Mouse (Mus musculus) G1E (cell line): Measurements from ENCODE around the gene Arfip1.

Experiments
- CTCF ChIP-seq: IDR thresholded peaks from 2 replicates; pipeline ENCODE4 v1.5.1; 2012; ENCODE audit warnings: low read depth, low read length, inconsistent platforms, mixed read lengths
- GATA1 ChIP-seq: IDR thresholded peaks from 2 replicates; pipeline ENCODE4 v1.6.1; 2012; ENCODE audit warnings: borderline replicate concordance, low read length, inconsistent platforms, mixed read lengths
- POLR2AphosphoS5 ChIP-seq: IDR thresholded peaks from 2 replicates; pipeline ENCODE4 v1.6.1; 2012; ENCODE audit warnings: low read depth, low read length, inconsistent platforms; ENCODE audit not compliant: insufficient replicate concordance
- TAL1 ChIP-seq: conservative IDR thresholded peaks from 2 replicates; pipeline ENCODE4 v1.6.1; 2012; ENCODE audit warnings: low read depth, low read length, inconsistent platforms, mixed read lengths

GRCm38 (mm10) chr3:84581696-84582022 is 766 bp downstream of the Arfip1 start:
- TF ChIP-seq CTCF (no peak), GATA1 (no peak), POLR2AphosphoS5 (no peak), TAL1 (no peak)
